Mouse (Mus musculus) left cerebral cortex, adult 11 months (tissue): ENCODE measurements at regions not wholly inside any gene's neighbourhood (a gene's known extent, or its start where the extent isn't known, plus 50 kb on each side); places are given as distances from the start of the nearest gene placed in this dataset.
"Not testable (repeated sequence)": the region's sequence is repeated elsewhere in the genome, so short reads cannot be mapped to it uniquely, and the experiment has no call there.

Experiments used
- DNase-seq: peaks from one replicate; pipeline ENCODE4 v3.0.0; 2022; ENCODE audit warnings: low spot score

DNA sequence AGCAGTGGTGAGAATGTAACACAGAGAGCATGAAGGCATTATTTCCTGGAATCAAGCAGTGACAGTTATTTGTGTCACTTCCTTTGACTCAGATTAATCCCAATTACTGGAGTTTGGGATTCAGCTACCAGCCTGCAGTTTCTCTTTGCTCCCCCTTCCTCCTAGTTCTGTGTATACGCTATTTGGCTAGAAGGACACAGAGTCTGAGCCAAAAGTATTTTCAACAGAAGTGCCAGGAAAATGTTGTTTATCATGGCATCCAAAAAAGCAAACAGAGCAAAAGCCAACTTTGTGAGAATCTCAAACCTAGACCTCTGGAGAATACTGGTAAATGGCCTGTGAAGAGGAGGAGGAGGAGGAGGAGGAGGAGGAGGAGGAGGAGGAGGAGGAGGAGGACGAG, 600.4 kb downstream of the Crisp4 start:
- no peak for DNase-seq

DNA sequence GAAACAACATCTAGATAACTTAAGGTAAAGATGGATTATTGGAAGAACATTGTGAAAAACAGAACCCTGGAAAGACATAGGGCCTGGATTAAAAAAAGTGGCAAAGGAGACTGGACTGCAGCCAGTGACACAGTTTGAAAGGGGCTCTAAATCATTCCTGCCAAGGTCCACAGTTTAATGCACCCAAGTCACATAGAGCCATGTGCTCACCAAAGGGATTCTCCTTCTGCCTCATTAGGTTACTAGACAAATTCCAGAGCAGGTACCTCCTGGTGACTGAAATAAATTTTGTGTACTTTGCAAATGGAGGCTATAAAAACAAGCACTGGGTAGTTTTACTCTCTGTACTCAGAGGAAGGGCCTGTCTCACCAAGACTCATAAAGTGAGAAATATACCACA, 607.5 kb downstream of the Crisp4 start:
- DNase-seq, result no peak

DNA sequence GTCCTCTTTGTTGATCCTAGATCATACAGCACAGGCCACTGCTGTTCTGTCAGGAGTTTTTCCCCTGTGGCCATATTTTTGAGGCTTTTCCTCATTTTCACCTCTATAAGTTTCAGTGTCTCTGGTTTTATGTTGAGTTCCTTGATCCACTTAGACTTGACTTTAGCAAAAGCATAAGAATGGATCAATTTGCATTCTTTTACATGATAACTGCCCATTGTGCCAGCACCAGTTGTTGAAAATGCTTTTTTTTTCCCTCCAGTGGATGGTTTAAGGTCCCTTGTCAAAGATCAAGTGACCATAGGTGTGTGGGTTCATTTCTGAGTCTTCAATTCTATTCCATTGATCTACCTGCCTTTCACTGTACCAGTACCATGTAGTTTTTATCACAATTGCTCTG, 614.4 kb downstream of the Crisp4 start:
- not testable (repeated sequence) for DNase-seq

DNA sequence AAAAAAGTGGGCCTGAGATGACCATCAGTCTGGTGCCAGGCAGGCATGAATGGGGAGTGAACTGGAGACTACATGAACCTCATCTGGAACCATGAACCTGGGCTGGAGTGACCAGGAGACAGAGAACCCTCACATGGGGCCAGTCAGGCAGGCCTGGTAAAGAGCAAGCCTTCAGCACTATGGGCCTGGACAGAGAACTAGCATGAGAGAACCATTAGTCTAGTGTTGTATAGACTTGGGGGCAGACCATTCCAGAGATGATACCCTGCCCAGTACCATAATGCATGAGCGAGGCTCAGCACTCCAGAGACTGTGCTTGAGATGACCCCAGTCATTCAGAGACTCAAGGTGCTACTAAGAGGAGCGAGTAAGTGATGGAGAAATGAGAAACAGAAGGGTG, 625.6 kb downstream of the Crisp4 start:
- DNase-seq, result no peak

DNA sequence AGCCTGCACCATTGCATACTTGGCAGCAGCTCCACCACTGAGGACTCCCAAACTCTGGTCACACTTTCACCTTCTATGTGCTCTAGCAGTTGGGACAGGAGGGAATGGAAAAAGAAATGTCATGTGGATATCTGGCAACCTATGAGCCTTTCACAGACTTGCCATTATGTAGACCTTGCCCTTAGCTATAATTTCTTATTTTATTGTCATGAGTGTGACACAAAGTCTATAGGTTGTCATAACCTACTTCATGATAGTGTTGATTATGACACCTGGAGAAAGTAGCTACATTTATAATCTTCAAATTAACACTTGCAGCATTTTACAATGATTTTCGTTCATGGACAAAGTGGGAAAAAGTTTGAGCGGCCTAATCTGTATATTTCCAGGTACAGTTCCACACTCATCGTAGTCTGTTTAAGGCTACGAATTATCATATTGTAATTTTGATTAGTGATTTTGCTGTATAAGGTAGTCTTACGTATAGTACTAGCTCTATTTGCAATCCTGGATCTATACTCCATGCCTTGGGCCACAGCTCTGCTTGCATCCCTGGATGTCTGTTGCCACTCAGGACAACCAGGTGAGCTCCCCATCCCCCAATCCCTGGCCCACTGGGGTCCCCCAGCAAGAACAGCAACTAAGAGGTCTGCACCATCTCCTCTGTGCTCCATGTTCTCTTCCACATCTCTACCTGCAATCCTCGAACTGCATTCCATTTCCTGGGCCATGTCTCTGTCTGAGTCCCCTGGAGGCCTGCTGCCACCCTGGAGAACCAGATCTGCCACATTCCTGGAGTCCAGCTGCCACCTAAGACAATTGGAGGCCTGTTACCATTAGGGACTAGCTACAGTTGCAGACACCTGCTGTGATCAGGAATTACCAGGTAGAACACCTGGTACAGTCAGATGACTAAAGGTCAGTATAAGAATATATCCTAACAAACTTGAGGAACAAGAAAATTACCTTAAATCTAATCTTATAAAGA, 639.3 kb downstream of the Crisp4 start:
- no peak for DNase-seq

DNA sequence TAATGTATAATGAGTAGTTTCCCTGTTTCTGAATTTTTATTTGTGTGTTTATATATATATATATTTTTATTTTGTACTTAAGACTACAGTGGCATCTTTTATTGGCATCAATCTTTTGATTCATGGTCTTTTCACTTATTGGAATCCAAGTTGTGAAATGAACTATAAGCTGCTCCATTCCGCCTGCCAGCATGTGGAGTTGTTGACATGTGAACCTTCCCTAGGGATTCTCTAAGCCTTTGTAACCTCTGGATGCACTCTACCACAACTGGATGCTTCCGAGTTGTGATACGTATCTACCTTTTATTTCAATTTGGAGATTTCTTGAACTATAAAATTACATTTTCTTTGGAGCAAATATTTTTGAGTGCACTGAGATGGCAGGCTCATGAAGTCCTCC, 652.1 kb downstream of the Crisp4 start:
- no peak for DNase-seq

DNA sequence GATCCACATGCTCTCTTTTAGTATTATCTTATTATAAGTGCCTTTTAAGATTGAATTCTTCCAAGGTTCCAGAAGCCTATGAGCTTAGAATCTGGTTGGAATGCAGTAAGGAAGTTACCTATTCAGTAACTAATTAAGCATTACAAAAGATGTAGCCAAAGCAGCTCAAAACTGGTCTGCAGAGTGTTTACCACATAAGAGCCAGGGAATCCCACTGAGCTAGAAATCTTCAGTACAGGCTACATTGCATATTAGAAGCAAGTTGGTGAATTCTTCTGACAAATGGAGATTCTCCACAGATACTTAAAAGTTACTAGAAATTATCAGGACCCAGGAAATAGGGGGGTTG, 655.9 kb downstream of the Crisp4 start:
- not testable (repeated sequence) for DNase-seq

DNA sequence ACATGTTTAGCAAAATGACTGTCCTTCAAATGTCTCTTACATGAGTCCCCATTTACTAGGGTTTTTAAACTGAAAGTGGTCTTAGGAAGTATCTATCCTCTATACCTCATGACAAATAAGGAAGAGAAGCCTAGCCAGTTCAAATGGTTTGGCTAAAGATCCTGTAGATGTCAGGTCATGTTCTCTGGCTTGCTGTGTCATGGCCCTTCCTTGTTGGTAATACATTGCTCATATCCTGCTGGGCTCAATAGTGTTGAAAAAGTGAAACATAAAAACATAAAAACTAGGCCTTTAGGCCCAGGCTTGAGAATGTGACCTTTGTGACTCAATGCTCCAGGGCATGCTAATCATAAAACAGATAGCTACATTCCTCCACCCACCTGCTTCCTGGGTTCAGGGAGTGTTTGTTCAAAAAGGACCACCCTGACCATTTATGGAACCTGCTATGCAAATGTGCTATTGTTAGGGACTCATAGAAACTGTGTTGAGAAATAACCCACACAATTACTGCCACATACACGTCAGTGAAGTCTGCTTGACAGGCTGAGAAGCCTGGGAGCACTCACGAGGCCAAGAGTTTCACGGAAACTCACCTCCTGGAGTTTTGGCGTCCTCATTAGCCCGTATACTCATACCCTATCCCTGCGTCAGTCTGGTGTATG, 656.4 kb downstream of the Crisp4 start:
- not testable (repeated sequence) for DNase-seq

DNA sequence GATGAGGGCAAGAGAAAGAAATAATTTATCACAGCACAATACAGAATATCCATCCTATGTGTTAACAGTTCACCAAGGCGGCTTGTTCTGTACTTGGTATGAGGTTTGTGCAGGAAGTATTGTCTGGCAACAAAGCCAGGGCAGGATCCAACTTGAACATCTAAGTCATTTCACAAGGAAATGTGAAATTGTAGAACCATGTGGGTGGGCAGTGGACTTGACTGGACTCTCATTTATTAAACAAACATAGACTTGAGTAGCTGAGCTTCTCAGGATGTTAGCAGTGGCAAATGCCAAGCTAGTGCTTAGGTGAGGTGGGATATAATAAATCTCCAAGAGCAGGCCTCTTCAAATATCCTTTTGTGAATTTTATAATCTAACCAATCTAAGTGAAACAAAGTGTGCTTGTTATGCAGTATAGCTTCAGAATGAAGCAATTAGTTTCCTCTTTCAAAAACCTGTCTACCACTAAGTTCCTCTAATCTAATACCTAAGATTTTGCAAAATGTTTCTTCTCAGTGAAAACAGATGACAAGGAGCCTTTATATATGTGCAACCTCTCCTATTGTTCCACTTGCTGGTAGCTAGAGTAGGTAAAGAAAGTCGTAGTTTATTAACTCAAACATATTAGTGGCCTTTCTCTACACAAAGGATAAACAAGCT, 694.4 kb downstream of the Crisp4 start:
- DNase-seq, result no peak

DNA sequence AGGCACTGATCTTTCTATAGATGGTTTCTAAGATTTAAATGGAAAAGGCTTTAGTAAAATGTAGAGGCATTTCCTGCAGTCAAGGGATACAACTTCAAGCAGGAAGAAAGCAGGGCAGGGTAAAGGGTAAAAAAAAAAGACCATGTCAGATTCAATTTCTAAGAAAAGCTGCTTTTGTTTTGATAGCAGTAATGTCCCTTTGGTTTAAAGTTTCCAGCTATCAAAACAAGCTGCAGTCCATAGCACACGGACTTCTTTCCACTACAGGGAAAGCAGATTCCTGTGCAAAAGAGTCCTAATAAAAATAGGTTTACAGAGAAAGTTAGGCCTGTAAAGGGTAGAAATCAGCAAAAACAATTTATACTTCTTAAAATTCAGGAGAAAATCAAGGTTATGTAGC, 695.0 kb downstream of the Crisp4 start:
- DNase-seq, result no peak

DNA sequence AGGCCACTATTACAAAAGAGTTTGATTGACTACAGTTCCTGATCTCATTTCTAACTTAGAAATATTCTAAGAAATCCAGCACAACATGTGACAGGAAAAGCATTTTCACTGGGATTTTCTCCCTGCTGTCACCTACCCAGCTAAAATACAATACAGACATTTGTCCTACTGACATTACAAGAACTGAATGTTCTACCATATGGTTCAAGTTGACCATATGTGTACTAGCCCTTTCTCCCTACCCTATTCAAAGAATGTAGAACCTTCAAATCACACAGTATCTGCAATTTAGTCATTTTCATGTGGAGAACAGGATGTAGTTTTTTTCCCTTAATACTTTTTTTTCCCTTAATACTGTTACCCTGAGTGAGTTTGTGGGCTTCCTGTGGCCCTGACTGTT, 695.4 kb downstream of the Crisp4 start:
- DNase-seq, result no peak

DNA sequence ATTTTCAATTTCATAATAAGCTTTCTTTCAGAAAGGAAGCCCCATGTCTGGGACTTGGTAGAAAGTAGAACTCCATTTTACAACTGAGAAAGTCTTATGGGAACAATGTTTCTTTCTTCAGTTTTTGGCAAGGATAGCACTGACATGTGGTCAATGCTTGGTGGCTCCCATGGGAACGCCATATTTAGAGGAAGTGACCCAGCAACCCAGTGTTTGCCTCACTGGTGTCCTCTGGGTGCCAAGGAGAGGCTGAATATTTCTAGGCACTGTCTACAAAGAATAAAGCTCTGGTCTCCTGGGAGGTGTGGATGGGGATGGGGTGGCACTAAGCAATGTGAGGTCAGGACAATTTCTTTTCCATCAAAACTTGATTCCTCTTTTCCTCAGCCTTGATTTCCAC, 696.4 kb downstream of the Crisp4 start:
- DNase-seq, result no peak

DNA sequence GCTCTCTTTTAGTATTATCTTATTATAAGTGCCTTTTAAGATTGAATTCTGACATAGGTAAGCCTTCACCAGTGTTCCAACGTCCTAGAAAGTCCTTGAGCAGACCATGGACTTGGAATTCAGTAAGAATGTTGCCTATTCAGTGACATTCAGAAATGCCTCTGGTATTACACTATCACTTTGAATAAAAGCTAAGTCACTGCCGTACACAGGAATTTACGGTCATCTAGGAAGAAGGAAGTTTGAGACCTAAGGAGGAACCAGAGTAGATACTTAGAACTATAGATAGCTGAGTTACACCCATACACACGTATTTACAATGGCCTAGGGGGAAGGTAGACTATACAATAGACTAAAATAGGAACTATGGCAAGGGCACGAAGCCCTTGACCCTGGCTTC, 711.6 kb downstream of the Crisp4 start:
- DNase-seq, result not testable (repeated sequence)

DNA sequence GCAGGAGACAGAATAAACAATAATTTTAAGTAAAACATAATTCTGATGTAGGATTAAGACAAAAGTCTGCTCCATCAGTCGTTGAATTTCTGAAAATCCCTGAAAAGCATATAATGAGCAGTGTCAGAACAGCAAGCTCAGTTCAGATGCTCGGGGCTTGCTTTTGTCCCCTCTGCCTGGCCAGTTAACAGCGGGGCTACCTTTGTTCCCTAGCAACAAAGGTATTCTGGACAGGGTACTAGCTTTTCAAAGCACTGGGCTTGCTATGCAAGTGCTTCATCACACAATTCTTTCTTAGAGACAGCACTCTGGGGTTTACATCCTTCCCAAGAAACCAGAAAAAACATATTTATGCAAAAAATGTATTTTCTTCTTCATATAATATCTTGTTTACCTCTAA, 729.7 kb downstream of the Crisp4 start:
- DNase-seq, result no peak

DNA sequence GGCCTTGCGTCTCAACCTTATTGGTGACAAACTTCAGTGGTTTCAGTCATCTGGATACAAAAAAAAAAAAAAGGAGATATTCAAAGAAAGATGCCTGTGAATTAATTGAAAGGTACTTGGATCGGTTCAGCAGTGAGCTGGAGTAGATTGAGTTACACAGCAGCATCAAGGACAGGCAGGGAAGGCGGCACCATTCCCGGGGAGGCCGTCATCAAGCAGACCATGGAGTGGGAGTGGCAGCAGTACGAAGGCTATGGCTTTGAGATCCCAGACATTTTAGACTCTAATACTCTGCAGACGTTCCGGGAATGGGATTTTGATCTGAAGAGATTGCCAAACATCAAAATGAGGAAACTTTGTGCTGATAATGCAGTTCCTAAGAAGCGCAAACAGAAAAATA, 750.8 kb downstream of the Crisp4 start:
- no peak for DNase-seq

DNA sequence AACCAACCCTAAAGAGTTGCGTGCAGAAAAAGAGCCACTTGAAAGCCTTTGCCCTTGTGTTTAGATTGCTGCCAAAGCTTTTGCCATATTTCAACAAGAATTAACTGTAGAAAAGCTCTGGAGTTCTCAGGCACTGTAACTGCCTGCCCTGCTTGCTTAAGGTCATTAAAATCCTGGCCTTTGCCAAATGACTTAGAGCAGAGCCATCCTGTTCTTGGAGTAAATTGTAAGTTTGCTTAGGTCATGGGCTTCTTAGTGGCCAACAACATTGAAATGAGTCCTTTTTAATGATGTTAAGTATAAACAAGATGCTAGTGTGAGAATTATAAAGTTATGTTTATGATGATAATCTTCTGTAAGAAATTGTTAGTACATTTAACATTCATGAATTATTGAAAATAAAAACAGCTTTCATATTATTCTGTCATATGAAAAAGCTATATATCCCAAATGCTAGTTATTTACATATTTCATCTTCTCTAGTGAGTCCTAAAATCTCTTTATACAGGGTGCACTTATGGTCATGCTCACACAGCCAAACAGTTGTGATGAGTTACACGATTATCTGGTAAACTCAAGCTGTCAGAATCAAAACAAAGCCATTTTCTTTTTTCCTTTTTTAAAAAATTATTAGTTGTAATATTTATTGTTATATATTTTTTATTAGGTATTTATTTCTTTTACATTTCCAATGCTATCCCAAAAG, 753.4 kb downstream of the Crisp4 start:
- DNase-seq, result no peak

DNA sequence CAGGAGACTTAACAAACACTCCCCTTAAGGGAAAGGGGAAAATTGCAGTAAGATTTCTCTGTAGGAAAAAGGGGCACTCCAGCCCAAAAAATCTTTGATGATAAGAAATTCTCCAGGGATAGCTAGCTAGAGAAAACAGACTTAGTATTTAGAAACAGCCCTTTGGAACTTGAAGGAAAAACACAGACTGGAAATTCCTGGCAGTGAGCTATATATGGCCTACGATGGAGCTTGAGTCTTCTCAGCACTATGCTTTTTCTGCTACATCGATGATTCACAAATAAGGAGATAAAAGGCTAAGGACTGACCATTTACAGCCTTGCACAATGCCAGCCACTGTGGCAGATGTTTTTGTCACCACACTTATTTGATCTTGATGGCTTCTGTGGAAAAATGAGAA, 768.1 kb downstream of the Crisp4 start:
- no peak for DNase-seq

DNA sequence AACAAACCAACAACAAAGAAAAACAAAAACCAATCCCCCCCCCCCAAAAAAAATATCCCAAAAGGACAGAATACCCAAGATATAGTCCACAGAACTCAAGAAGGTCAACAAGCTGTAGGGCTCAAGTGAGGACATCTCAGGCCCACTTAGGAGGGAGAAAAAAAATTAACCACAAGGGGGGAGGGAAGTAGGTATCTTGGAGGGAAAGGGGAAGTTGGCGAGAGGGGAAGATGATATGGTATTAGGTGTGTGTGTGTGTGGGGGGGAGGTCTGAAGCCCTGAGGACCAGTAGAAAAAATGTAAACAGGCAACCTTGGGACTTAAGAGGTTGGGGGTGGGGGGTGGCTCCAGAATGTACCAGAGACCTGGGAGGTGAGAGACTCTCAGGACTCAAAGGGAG, 797.4 kb downstream of the Crisp4 start:
- DNase-seq, result no peak

DNA sequence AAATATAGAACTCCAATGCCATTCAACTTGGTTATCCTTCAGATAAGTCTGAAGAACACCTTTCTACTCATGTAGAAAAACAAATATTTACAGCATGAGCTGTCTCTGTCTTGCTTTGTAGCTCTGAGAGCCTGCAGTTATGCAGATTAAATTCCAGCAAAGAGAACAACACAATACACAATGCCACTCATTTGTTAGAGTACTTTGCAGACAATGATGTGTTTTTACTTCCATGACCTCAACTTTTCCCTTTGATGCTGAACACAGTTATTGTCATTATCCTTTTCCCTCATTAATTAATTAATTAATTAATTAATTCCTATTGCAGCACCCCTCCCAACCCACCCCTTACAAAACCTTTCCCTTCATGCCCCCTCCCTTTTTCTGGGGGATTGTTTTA, 807.9 kb downstream of the Crisp4 start:
- peak; percentile 8 for DNase-seq

DNA sequence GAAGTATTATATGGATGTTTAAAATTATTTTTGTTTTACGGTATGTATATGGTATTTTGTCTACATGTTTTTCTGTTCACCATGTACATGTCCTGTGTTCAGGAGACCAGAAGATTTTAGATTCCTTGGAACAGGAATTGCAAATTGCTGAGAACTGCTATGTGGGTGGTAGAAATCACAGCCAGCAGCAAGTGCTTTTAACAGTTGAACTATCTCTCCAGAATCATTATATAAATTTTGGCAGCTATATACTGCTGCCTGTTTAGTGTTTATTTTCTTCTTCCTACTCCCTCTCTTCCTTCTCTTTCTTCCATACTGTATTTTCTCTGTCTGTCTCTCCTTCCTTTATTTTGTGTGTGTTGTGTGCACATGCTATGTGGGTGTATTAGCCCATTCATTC, 834.3 kb downstream of the Crisp4 start:
- not testable (repeated sequence) for DNase-seq

DNA sequence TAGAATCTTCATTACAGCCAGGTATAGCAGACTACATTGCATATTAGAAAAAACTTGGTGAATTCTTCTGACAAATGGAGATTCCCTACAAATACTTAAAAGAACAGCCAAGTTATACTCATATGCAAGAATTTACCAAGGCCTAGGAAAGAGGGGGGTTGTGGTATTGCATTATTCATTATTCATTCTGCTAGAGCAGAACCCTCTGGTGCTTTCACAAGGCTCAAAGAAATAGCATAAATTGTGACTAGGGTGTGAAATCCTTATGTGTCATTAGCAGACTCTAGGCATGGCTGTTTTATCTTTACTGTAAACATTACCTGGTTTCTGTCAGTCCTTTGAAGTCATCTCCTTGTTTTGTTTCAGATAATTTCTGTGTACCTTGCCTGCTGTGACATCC, 835.8 kb downstream of the Crisp4 start:
- DNase-seq, result not testable (repeated sequence)
